In the genomic region with DNA sequence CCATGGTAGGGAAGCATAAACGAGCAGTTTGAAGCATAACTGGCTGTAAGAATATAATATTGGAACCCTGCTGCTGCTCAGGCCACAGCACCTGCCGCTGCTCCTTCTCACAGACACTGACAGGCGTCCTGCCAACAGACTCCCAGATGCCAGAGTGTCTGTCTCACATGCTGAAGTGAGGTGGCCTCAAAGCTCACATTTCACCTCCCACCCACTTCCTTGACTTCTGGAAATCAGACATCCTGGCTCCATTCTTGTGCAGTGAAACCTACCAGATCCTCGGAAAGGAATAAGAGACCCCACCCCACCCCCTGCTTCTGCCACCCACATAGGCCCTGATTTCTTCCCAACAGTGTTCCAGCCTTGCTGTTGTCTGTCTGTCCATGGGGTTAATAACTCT, we compare ENCODE assay signal across 12 mouse cellular contexts. TPM values are rescaled to one million over a fixed set of nuclear protein-coding genes. Genes with fewer than 3 reads are reported as not detected.
DNase-seq lines count a peak whose midpoint lies in the region; ATAC-seq lines count a peak whose summit lies in the region.
"Had no signal": no experiment of that assay in that cellular context is flagged by ENCODE, and none has a peak within 500 bp of the region (broad histone marks: within the 10 kb centered on the region; RNA-seq: fewer than 3 reads in every experiment).

No protein-coding gene starts in this region.

- H3K27me3 ChIP-seq in limb, embryonic 13.5 days = no peaks in the 10 kb centered on the region
- H3K27me3 ChIP-seq in limb, embryonic 10.5 days (ENCODE audit: low read depth, poor library complexity, severe bottlenecking) = no peaks in the 10 kb centered on the region
- no peaks in the 10 kb centered on the region for H3K27me3 ChIP-seq in hindbrain, embryonic 16.5 days (replicated peaks; ENCODE audit: control insufficient read depth, insufficient read depth, low read length)

- 0 out of 2 replicates have a peak, but pooled peaks cover 3% of the 10 kb centered on the region for H3K4me1 ChIP-seq in limb, embryonic 13.5 days
- H3K4me1 ChIP-seq in limb, embryonic 10.5 days = peaks cover 13% of the 10 kb centered on the region
- H3K4me1 ChIP-seq in hindbrain, embryonic 16.5 days (ENCODE audit: control insufficient read depth, insufficient read depth, low read depth, low read length) = no peaks in the 10 kb centered on the region

- no peak overlapping the region for H3K27ac ChIP-seq in limb, embryonic 13.5 days
- no peak overlapping the region for H3K27ac ChIP-seq in limb, embryonic 10.5 days
- H3K27ac ChIP-seq in hindbrain, embryonic 16.5 days (ENCODE audit: low read depth, low read length) = no peak overlapping the region

- H3K9me3 ChIP-seq in limb, embryonic 13.5 days = no peaks in the 10 kb centered on the region
- no peaks in the 10 kb centered on the region for H3K9me3 ChIP-seq in limb, embryonic 10.5 days (replicated peaks)
- H3K9me3 ChIP-seq in hindbrain, embryonic 16.5 days (ENCODE audit: control insufficient read depth, low read length) = no peaks in the 10 kb centered on the region

- H3K4me2 ChIP-seq in limb, embryonic 13.5 days (replicated peaks) = no peak overlapping the region
- H3K4me2 ChIP-seq in hindbrain, embryonic 16.5 days (ENCODE audit: low read length) = no peak overlapping the region

- no peaks in the 10 kb centered on the region for H3K36me3 ChIP-seq in limb, embryonic 13.5 days
- no peaks in the 10 kb centered on the region for H3K36me3 ChIP-seq in limb, embryonic 10.5 days
- H3K36me3 ChIP-seq in hindbrain, embryonic 16.5 days (ENCODE audit: control insufficient read depth, insufficient read depth, low read length) = no peaks in the 10 kb centered on the region

- DNase-seq in limb, embryonic 10.5 days (ENCODE audit: low spot score) = no peak
- DNase-seq in gastrocnemius, adult 8-10 months (ENCODE audit: low spot score in 2 of 2) = peak; percentile 50 to 69
- peak; percentile 43 to 45 for DNase-seq in heart, postnatal 36 days
- peak; percentile 44 for DNase-seq in skeletal muscle tissue, adult 2 months (ENCODE audit: low read depth, low spot score)
- DNase-seq in right cerebral cortex, postnatal 25 days = no peak
- DNase-seq in urinary bladder, postnatal 4 days (ENCODE audit: low spot score in 2 of 2) = no peak

- no peak overlapping the region for H3K9ac ChIP-seq in limb, embryonic 13.5 days
- no peak overlapping the region for H3K9ac ChIP-seq in hindbrain, embryonic 16.5 days (ENCODE audit: low read depth, low read length)

- ATAC-seq in limb, embryonic 13.5 days (ENCODE audit: low FRiP score, low read depth) = peak; percentile 40; the same call in 1 of the 2 replicates
- no peak for ATAC-seq in hindbrain, embryonic 16.5 days

- intact Hi-C loops in heart, postnatal 36 days (cut with DNase I) = no loop called here

- no peak overlapping the region for H3K4me3 ChIP-seq in limb, embryonic 13.5 days
- no peak overlapping the region for H3K4me3 ChIP-seq in limb, embryonic 10.5 days
- no peak overlapping the region for H3K4me3 ChIP-seq in hindbrain, embryonic 16.5 days (ENCODE audit: low read length)

- 27% methylated on average over 4 of the region's 4 CpGs for WGBS in limb, embryonic 13.5 days
- WGBS in limb, embryonic 10.5 days = 43% methylated on average over 4 of the region's 4 CpGs
- WGBS in hindbrain, embryonic 16.5 days = 40% methylated on average over 4 of the region's 4 CpGs

RNA-seq across cellular contexts. Expression of a gene that starts 24.3 kb away (rescaled TPM):
- 1.5 and 2.0 TPM in 2 replicates for polyA plus RNA-seq in limb, embryonic 13.5 days (2015; fragmentation: Nextera tagmentation; extraction: Ambion mirVana)
- polyA plus RNA-seq in limb, embryonic 10.5 days (2016; fragmentation: Nextera tagmentation; extraction: Ambion mirVana) = 0.05 and 0.50 TPM in 2 replicates
- 10 to 100 TPM in 2 of 4 experiments, 1 to 10 TPM in 2; 8.3 to 11.3 (median 9.9) TPM for total RNA-seq in gastrocnemius, adult 8-10 months (2022)
- total RNA-seq in heart, postnatal 36 days (2021) = 10 to 100 TPM; 10.9 to 13.7 TPM
- 1.5 and 1.7 TPM in 2 replicates for polyA plus RNA-seq in hindbrain, embryonic 16.5 days (2015; fragmentation: Nextera tagmentation; extraction: Ambion mirVana)

RNA-seq across cellular contexts. Expression of a gene that starts 24.4 kb away (rescaled TPM):
- polyA plus RNA-seq in limb, embryonic 13.5 days (2015; fragmentation: Nextera tagmentation; extraction: Ambion mirVana) = 3.4 and 3.8 TPM in 2 replicates
- polyA plus RNA-seq in limb, embryonic 10.5 days (2016; fragmentation: Nextera tagmentation; extraction: Ambion mirVana) = 1.3 TPM in 2 replicates
- 1 to 10 TPM; 7.9 to 9.9 (median 8.3) TPM for total RNA-seq in gastrocnemius, adult 8-10 months (2022)
- total RNA-seq in heart, postnatal 36 days (2021) = 1 to 10 TPM; 8.7 to 9.2 TPM
- polyA plus RNA-seq in hindbrain, embryonic 16.5 days (2015; fragmentation: Nextera tagmentation; extraction: Ambion mirVana) = 2.3 and 2.4 TPM in 2 replicates

RNA-seq across cellular contexts. Expression of a gene that starts 50.8 kb away (rescaled TPM):
- polyA plus RNA-seq in limb, embryonic 13.5 days (2015; fragmentation: Nextera tagmentation; extraction: Ambion mirVana) = 0.09 TPM in 1 of 2 replicates, not detected in the other
- not detected in 2 replicates for polyA plus RNA-seq in limb, embryonic 10.5 days (2016; fragmentation: Nextera tagmentation; extraction: Ambion mirVana)
- not detected for total RNA-seq in gastrocnemius, adult 8-10 months (2022)
- not detected for total RNA-seq in heart, postnatal 36 days (2021)
- 0.11 TPM in 1 of 2 replicates, not detected in the other for polyA plus RNA-seq in hindbrain, embryonic 16.5 days (2015; fragmentation: Nextera tagmentation; extraction: Ambion mirVana)
- total RNA-seq: gastrocnemius, postnatal 36 days; MEL had no signal
- polyA plus RNA-seq: limb, embryonic 11.5 days; stomach, embryonic 14.5 days had no signal

RNA-seq across cellular contexts. Expression of a gene that starts 52.3 kb away (rescaled TPM):
- 134 and 146 TPM in 2 replicates for polyA plus RNA-seq in limb, embryonic 13.5 days (2015; fragmentation: Nextera tagmentation; extraction: Ambion mirVana)
- polyA plus RNA-seq in limb, embryonic 10.5 days (2016; fragmentation: Nextera tagmentation; extraction: Ambion mirVana) = 143 and 156 TPM in 2 replicates
- total RNA-seq in gastrocnemius, adult 8-10 months (2022) = 10 to 100 TPM; 33.9 to 39.7 (median 37.6) TPM
- total RNA-seq in heart, postnatal 36 days (2021) = 10 to 100 TPM; 50.3 to 53.8 TPM
- 90.2 and 92.1 TPM in 2 replicates for polyA plus RNA-seq in hindbrain, embryonic 16.5 days (2015; fragmentation: Nextera tagmentation; extraction: Ambion mirVana)

RNA-seq across cellular contexts. Expression of a gene that starts 55.4 kb away (rescaled TPM):
- 24.3 and 26.4 TPM in 2 replicates for polyA plus RNA-seq in limb, embryonic 13.5 days (2015; fragmentation: Nextera tagmentation; extraction: Ambion mirVana)
- 35.8 and 40.1 TPM in 2 replicates for polyA plus RNA-seq in limb, embryonic 10.5 days (2016; fragmentation: Nextera tagmentation; extraction: Ambion mirVana)
- 10 to 100 TPM in 2 of 4 experiments, 1 to 10 TPM in 2; 9.0 to 11.3 (median 10.1) TPM for total RNA-seq in gastrocnemius, adult 8-10 months (2022)
- total RNA-seq in heart, postnatal 36 days (2021) = 1 to 10 TPM; 8.3 to 9.9 TPM
- 12.5 and 13.4 TPM in 2 replicates for polyA plus RNA-seq in hindbrain, embryonic 16.5 days (2015; fragmentation: Nextera tagmentation; extraction: Ambion mirVana)

Comparison
In these comparisons a context has a peak if more than half of its experiments do, and no peak if none do; other contexts are left out.
1. DNase-seq: peak in gastrocnemius, adult 8-10 months (2 of 2), heart, postnatal 36 days (2 of 2) and skeletal muscle tissue, adult 2 months (single experiment); none in limb, embryonic 10.5 days (single experiment), right cerebral cortex, postnatal 25 days (single experiment) and urinary bladder, postnatal 4 days (0 of 2).